Mouse (Mus musculus) embryo, embryonic 10 days (tissue): ENCODE results near the gene Fkbp9.

Experiments used
- DNase-seq: peaks from one replicate; pipeline ENCODE4 v3.0.0-alpha.2; 2015; ENCODE audit warnings: low spot score

The Fkbp9 gene

DNA sequence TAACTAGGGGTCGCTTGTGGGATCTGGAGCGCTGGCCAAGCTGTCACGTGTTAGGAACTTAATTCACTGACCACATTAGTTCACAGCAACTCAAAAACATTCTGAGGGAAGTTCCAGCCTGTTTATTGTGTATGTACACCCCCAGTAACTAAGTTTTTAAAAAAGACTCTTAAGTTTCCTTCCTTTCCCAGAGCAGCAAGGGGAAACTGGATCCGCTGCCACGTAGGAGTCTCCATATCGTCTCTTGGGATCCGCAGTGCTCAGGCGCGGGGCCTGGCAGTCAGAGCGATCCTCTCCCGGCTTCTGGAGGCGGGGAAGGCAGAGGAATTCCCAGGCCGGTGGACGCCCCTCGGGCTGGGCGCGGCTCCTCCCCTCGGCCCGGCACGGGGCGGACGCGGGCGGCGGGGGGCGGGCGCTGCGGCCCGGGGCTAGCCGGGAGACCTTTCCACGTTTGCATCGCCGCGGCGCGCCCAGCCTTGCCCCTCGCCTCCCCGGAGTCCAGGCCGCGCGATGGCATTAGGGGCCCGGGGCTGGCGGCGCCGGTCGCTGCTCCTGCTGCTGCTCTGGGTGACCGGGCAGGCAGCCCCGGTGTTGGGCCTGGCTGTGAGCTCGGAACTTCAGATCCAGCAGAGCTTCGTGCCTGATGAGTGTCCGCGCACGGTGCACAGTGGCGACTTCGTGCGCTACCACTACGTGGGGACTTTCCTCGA, at the start of gene Fkbp9:
Gene Fkbp9, plus strand, starts transcription at position 363 of the 710 bp plus-strand sequence.
- DNase-seq, result peak; percentile 90

GRCm38 (mm10) chr6:56783561-56784272, 48.1 kb upstream of the Fkbp9 start:
- DNase-seq, result no peak

GRCm38 (mm10) chr6:56785068-56785467, 46.8 kb upstream of the Fkbp9 start:
- no peak for DNase-seq

DNA sequence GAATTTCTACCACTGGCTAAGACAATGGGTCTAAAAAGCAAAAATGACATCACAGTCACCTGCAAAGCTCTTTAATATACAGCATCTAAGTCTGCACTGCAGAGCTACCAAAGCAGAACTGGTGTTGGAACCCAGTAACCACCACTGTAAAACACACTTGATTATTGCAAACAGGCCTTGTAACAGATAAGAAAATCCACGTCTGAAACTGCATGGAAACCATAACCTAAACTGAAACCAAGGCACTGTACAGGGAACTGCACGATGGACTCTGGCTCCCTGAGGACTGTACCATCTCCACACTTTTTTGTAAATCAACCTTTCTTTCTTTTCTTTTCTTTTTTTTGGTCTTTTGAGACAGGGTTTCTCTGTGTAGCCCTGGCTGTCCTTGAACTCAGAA, 44.2 kb upstream of the Fkbp9 start:
- no peak for DNase-seq

DNA sequence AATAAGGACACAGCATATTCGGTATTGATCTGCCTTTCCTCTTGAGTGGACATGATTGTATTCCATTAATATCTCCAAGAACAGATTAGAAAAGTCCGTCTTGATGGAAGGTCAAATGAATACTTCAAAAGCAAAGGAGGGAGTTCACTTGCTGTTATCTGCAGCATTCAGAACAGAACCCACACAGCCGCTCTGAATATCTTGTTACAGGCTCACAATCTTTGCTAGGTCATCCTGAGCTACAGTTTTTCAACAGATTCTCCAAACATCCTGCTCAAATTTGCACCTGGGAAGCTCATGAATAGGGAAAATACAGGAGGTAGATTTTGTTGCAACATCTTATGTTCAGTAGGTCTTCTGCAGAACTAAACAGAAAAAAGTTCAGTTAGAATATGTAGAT, 42.5 kb upstream of the Fkbp9 start:
- DNase-seq, result no peak

DNA sequence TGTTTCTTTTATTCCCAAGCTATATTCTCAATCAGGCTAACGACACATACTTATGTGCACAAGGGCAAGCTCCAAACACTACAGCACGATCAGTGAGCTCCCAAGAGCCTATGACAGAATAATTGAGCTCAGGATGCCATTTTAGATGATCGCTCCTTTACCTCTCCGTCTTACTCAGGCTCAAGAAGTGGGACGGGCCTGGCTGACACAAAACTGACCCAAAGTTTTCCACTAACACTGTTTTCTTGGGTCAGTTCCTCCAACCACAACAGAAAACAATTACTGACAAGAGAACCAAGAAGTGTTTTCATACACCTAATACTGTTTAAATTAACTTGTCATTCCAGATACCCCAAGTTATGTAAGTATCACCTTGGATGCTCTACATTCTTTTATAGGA, 37.0 kb upstream of the Fkbp9 start:
- no peak for DNase-seq

GRCm38 (mm10) chr6:56796232-56796631, 35.6 kb upstream of the Fkbp9 start:
- no peak for DNase-seq

DNA sequence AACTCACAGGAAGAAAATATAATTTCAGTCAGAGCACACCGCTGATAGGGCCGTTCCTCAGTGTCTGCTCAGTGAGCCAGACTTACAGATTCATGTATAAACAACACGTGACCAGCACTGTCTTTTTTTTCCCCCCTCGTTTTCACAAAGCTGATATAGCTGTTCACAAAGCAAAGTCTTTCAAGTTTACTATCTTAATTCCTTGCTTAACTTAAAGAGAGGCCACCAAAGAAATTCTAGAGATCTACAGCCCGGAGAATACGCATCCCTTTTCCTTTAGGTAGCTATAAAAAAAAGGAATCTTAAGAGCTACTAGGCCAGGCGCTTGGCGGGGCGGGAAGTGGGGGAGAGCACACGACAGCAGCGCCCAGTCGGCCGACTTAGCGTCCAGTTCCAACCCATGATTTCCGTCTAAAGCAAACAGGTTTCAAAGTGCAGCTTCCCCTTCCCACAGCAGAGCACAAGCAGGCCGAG, 35.2 kb upstream of the Fkbp9 start:
- peak; percentile 67 for DNase-seq

DNA sequence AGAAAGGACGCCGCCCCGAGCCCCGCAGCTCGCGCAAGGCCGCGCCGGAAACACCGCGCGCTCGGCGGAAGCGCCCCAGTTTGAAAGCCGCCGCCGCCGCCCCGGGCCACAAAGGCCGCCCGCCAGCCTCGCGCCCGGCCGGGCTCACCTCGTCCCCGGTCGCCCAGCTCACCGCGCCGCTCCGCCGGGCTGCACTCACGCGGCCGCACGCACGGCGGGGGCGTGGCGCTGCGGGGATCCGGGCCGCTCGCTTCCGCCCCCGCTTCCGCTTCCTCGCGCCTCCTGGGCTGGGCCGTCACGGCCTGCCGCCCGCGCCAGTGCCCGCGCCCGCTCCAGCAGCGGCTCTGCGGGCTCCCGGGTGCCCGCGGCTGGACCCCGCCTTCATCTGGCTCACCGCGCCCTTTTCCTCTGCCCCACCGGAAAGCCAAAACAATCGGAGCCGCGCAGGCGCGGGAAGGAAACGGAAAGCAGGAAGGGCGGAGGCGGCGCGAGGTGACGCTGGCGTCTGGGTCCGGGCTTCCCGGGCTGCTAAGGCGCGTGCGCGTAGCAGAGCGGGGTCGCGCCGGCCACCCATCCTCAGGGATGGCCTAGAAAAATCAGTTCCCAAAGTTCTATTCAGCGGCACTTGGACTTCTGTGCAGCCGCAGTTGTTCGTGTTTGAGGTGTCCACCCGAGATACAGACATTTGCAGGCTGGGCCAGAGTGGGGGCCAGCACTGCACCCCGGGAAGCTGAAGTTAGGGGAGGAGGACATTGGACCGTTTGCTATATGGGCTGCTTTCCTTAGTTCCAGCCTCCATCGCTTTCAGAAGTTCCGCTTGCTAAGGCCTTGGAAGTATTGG, 34.3 kb upstream of the Fkbp9 start, which contains the start of gene Kbtbd2:
Gene Kbtbd2, minus strand, starts transcription at position 503 of the 841 bp plus-strand sequence.
- peak; percentile 97 for DNase-seq

DNA sequence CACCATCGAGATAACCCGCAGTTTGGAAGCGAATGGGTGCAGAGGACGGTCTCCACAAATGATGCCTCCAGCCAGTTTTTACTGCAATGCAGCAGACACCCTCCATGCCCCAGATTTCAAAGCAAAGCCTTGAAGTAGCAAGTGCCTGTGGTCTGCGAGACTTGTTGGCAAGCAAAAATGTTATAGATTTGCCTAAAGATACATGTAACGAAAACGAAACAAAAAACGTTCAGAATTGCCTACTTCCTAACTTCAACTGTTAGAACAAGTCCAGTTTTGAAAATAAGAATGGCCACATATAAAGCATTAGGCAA, 33.8 kb upstream of the Fkbp9 start:
- DNase-seq, result peak; percentile 23

GRCm38 (mm10) chr6:56805026-56805425, 26.8 kb upstream of the Fkbp9 start:
- DNase-seq, result no peak

DNA sequence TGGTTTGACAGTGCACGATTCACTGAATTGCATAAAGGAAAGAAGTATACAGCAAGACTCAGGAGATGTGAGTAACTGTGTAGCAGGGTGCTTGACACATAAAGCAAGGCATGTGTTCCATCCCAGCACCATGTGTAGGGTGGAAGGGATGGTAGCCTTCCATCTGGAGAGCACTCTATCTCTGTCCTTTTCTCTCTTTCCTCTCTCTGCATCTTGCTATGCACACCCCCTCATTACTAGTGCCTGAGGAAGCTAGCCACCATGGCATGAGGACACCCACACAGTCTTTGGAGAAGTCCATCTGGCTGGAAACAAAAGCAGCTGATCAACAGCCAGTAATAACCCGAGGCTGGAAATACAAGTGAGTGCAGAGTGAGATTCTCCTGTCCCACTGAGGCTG, 25.7 kb upstream of the Fkbp9 start:
- DNase-seq, result no peak

DNA sequence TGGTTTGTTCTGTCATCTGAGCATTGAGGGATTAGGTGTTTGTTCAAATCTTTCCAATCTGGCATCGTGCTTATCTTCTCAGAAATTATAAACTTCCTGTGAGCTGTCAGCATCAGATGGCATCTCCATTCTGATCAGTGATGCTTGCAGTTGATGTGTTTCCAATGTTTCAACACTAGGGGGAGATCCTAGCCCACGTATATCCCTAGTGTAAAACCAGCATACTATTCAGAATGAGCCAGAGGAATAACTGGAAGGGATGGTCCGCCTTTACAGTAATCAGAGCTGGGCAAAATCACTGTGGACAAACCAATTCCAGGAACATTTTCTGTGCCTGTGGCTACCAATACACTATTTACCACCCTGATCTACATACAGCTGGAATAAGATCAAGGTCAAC, 23.2 kb upstream of the Fkbp9 start:
- DNase-seq, result peak; percentile 76

DNA sequence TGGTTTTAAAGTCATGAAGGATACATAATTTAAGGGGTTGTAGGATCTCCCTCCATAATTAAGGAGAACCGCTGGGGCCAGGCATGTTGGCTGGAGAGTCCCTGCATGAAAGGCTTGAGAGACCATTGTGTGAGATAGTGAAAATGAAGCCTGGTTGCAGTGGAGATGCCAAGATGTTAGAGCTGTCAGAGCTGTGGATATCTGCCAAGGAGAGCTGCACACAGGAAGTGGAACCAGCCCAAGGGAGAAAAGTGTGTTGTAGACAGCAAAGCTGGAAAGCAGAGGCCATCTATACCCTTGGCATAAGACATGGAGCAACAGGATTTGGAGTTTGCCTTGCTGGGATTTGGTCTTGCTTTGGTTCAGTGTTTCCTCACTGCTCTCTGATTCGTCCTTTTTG, 18.5 kb upstream of the Fkbp9 start:
- DNase-seq, result no peak

- no peak for DNase-seq
Observed at GRCm38 (mm10) chr6:56818436-56819123, 13.3 kb upstream of the Fkbp9 start.

- DNase-seq, result no peak
Observed at GRCm38 (mm10) chr6:56819124-56819487, 12.8 kb upstream of the Fkbp9 start.

DNA sequence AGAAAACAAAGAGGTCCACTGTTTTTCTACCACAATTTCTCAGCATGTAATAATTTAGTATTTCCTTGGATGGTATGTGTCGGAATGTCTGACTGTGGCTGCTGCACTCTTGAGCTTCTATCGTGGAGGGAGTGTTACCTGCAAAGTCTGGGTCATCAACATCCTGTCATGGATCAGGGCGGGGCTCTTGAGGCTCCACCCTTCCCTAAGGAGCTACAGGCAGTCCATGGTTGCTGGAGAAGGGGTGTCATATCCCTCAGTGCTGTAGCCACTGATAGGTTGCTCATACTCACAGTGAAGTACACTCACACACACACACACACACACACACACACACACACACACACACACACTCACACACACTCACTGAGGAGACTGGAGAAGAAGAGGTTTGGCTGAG, 6.2 kb upstream of the Fkbp9 start:
- no peak for DNase-seq

GRCm38 (mm10) chr6:56832407-56832796, 543 bp downstream of the Fkbp9 start:
- DNase-seq, result peak; percentile 66

DNA sequence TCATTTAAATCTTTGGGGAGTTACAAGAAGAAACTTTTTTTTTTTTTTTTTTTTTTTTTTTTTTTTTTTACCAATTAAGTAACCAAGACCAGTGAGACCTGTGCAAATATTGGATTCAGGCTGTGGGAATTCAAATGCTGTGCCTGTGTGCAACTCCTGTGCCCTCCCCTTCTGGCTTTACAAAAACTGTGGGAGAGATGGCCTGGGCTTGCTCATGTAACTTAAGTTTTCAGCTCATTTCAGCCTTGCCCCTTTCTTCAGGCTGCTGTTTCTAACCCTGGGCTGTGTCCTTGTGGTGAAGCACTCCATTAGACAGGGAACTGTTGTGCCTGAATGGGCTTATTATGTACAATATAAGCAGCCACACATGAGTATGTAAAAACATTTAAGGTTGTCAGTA, 971 bp downstream of the Fkbp9 start:
- DNase-seq, result peak; percentile 7

- no peak for DNase-seq
Observed at GRCm38 (mm10) chr6:56834769-56835168, 2.9 kb downstream of the Fkbp9 start.

DNA sequence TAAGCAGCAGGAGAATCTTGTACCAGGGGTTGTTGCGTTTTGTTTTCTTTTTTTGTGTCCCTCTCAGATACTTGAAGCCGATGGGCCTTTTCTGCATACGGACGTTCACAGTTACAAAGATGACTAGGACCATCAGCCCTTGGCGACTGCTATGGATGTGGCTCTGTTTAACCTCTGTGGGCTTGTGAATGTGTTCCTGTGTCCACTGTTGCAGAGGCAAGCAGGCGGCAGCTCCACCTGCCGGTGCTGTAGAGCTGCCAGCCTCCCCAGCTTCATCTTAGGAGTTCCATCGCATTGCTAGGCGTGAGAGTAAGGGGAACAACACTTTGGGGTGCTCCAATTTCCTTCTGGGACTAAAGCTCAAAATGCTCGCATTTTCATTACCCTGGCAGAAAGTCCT, 3.7 kb downstream of the Fkbp9 start:
- no peak for DNase-seq

- no peak for DNase-seq
Observed at GRCm38 (mm10) chr6:56837166-56837565, 5.3 kb downstream of the Fkbp9 start.
